Mouse (Mus musculus): ENCODE measurements at regions not wholly inside any gene's neighbourhood (a gene's known extent, or its start where the extent isn't known, plus 50 kb on each side); places are given as distances from the start of the nearest gene placed in this dataset.

GRCm38 (mm10) chr8:103245864-103246263 lies 460.4 kb upstream of the Cdh11 start:
- intact Hi-C loops (cut with DNase I): no loop called here
- DNase-seq: no peak

DNA sequence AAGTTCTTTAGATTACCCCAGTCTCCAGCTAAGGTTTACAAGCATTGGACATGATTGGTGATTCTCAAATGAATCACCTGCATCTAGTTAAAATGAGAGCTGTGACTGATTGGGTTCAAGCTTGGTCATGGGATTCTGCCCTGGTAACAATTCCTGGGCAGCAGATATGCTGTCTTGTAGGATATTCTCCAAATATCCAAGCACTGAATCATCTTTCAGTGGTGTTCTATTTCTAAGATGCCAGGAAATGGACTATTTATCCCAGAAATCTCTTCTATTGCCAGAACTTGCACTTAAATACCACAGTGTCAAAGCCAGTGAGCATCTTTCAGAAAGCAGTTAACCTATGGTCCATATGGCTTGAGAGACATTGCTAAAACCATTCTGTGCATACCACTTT lies 475.8 kb upstream of the Cdh11 start:
- intact Hi-C loops (cut with DNase I): no loop called here
- no peak for DNase-seq

GRCm38 (mm10) chr8:103270035-103270434 lies 484.6 kb upstream of the Cdh11 start:
- intact Hi-C loops (cut with DNase I): no loop called here
- no peak for DNase-seq

GRCm38 (mm10) chr8:103270815-103271553 lies 485.5 kb upstream of the Cdh11 start:
- intact Hi-C loops (cut with DNase I): no loop called here
- DNase-seq: no peak

- no peak for DNase-seq
- intact Hi-C loops (cut with DNase I): no loop called here
These were observed 487.1 kb upstream of the Cdh11 start for GRCm38 (mm10) chr8:103272305-103273079.

GRCm38 (mm10) chr8:103273476-103273875 lies 488.0 kb upstream of the Cdh11 start:
- intact Hi-C loops (cut with DNase I): no loop called here
- no peak for DNase-seq

- intact Hi-C loops (cut with DNase I): no loop called here
- DNase-seq: no peak
These were observed 496.4 kb upstream of the Cdh11 start for GRCm38 (mm10) chr8:103281801-103282200.

- DNase-seq: no peak
- intact Hi-C loops (cut with DNase I): no loop called here
These were observed 503.1 kb upstream of the Cdh11 start for GRCm38 (mm10) chr8:103288561-103288974.

DNA sequence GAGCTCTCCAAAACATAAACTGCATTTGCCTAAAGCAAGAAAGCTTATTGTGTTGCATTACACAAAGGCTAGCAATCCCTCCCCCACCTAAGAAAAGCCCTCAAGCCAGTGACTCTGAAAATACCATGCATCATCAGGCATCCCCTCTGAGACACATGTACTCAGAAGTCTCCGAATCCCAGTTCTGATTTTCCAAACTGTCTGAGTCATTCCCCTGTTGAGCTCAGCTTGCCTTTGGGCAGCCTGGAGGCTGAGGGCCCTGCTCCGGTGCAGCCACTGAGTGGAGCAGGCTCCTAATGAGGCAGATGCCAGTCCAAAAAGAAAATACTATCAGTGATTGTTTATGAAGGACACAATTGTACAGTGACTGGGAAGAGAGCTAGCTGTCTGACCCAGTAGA lies 507.5 kb upstream of the Cdh11 start:
- intact Hi-C loops (cut with DNase I): no loop called here
- DNase-seq: no peak

DNA sequence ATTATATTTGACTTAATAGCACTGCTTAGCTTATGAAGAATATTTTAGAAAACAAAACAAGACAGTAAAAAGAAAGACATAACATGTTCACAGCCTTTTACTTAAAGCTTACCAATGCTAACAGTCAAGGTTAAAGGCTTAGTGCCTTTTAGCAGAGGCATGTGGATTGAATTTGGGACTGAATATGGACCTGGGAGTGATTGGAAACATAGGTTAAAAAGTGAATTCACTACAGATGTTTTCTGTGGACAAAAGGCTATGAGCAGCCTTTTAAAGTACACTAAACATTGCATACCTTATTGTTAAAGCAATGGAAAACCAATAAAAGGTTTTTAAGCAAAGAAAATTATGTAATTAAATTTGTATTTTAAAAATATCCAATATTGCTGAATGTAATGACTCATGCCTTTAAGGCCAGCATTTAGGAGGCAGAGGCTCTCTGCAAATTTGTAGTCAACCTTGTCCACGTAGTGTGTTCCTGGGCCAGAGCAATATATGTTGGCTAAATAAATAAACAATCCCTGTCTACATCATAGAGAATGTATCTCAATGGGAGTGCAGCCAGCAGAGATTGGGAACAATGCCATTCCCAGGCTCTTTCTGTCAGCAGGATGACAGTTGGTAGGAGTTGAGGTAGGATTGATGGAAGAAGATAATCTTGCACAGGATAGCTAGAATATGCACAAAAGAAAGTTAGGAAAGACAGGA lies 521.2 kb upstream of the Cdh11 start:
- intact Hi-C loops (cut with DNase I): no loop called here
- DNase-seq: no peak

GRCm38 (mm10) chr8:103313576-103313975 lies 528.1 kb upstream of the Cdh11 start:
- no peak for DNase-seq
- intact Hi-C loops (cut with DNase I): no loop called here

DNA sequence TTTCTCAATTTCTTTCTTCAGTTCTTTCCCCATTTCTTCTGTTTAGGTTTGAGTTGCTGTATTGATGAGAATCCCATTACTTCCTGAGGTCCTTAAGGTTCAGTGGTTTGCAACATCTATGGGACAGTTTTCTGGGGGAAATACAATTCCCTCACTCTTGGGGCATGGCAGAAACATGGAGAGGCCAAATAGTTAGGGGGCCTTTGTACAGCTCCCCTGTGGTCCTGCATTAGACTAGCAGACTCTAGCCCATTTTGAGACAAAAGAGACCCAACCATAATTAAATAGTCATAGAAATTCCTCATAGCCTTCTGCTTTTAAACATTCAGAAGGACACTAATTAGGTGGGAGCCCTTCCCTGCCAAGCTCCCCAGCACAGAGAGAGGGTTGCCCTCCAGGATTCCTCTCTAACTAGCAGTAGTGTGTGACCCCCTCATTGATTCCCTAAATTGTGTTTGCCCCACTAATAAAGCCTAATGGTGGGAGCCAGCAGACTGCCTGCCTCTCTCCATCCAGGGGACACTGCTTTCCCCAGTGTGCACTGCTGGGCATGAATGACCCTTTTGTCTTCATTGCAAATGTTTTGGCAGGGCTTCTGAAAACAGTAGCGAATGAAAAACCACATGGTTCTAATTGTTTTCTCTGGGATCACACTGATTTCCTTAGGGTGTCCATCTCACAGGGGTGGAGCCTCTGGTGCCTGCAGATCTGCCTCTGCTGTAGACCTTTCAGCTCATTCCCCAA lies 529.0 kb upstream of the Cdh11 start:
- DNase-seq: no peak
- intact Hi-C loops (cut with DNase I): no loop called here

DNA sequence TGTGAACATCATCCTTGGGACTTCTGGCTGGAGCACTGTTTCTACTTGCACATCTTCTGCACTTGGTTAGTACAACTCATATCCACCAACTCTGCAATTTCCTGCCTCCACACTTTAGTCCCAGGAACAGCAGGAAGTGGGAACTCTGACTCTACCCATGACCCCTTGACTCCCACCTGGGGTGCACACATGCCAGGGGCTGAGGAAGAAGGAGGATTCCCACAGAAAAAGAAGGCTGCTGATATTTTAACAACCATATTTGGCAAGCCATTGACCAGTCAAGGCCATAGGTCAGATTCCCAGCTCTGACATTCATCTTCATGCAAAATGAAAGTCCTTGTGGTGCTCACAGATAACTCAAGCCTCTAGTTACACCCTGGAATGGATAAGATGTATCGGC lies 530.3 kb upstream of the Cdh11 start:
- intact Hi-C loops (cut with DNase I): no loop called here
- DNase-seq: no peak

GRCm38 (mm10) chr8:103316691-103317091 lies 531.2 kb upstream of the Cdh11 start:
- no peak for DNase-seq
- intact Hi-C loops (cut with DNase I): no loop called here

DNA sequence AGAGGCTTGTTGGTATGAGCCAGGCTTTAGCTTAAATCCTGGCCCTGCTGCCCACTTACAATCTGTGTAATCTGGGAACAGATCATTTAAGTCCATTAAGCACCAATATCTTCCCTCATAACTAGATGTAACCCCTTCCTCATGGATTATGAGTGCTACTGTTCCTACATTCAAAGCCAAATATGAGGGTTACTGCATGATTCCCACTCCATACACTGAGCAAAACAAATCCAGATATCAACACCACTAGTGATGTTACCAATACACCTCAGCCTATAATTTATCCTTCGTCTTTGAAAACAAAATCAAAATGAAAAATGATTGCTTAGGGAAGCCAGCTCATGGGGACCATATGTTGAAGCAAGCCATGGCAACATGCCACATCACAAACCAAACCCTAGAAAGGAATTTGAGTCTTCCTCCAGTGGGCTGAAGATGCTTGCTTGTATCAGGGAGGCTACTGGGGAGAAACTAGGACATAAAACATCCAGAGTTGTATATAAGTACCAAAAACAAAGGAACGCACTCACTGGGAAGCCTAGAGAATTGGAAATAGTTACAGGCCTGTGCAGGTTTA lies 531.8 kb upstream of the Cdh11 start:
- DNase-seq: no peak
- intact Hi-C loops (cut with DNase I): no loop called here

GRCm38 (mm10) chr8:103324016-103324665 lies 538.7 kb upstream of the Cdh11 start:
- intact Hi-C loops (cut with DNase I): no loop called here
- DNase-seq: no peak

DNA sequence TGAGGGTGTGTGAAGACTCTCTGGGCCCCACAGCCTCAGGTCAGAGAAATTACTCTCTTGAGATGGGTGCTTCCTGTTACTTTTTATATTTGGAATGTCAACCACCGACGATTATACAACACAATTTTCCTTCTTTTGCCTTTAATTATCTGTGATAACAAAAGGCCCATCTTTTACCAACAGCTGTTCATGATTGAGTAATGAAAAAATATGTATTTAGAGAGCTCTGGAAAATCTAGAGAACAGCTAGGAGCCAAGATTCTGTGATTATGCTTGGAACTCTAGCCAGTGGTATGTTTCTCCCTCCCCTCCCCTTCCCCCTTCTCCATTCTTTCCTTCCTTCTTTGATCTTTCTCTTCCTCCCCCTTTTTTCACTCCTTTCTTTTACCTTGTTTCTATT lies 546.0 kb upstream of the Cdh11 start:
- intact Hi-C loops (cut with DNase I): no loop called here

GRCm38 (mm10) chr8:103337314-103337713 lies 551.9 kb upstream of the Cdh11 start:
- intact Hi-C loops (cut with DNase I): no loop called here
- DNase-seq: no peak

More for the DNA sequence above, 546.0 kb upstream of the Cdh11 start:
- no peak for DNase-seq

GRCm38 (mm10) chr8:103339042-103339441 lies 553.6 kb upstream of the Cdh11 start:
- intact Hi-C loops (cut with DNase I): no loop called here
- no peak for DNase-seq

DNA sequence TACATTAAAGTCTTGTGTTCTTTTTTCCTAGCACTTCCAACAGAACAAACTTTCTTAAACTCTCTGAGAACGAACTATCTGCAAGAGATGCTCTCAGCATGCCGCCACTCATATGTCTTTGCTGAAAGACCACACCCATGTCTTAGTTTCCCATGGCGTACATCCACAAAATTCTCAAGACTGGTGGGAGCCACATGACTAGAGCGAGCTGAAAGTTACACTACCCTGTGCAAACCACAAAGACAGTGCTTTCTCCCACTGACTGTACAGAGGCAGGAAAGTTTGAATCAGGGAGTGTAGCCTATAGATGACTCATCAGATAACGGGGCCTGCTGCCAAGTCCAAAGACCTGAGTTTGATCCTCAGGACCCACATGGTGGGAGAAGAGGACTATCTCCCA lies 554.5 kb upstream of the Cdh11 start:
- DNase-seq: no peak
- intact Hi-C loops (cut with DNase I): no loop called here

All from gastrocnemius, postnatal 36 days (tissue).